Mouse (Mus musculus) heart, embryonic 16.5 days (tissue): ENCODE measurements around the gene Rab7. TPM values are rescaled to one million over a fixed set of nuclear protein-coding genes. Genes with fewer than 3 reads are reported as not detected.
A peak's percentile ranks its signal among the peaks of the same experiment; 100 is the strongest.
"Not testable (repeated sequence)": the region's sequence is repeated elsewhere in the genome, so short reads cannot be mapped to it uniquely, and the experiment has no call there.

Experiments
- ATAC-seq: fragments of 200-750 bp; cut with Nextera tagmentation; replicated peaks from 2 replicates; pipeline ENCODE4 v1.8.0; 2017; ENCODE audit warnings: moderate number of reproducible peaks; ENCODE audit not compliant: insufficient read depth, low FRiP score; ENCODE audit errors: extremely low read depth
- H3K27ac ChIP-seq: fragments of 300-500 bp; sonication (generic); 2 replicates; pipeline ENCODE4 v1.5.1; 2014; ENCODE audit warnings: mild to moderate bottlenecking, low read length, control low read depth, moderate library complexity
- H3K27me3 ChIP-seq: fragments of 300-500 bp; sonication (generic); 2 replicates; pipeline ENCODE4 v1.6.1; 2014; ENCODE audit warnings: low read length, mixed read lengths; ENCODE audit not compliant: control insufficient read depth, insufficient read depth
- H3K36me3 ChIP-seq: fragments of 300-500 bp; sonication (generic); 2 replicates; pipeline ENCODE4 v1.6.1; 2014; ENCODE audit not compliant: control insufficient read depth, insufficient read depth
- H3K4me1 ChIP-seq: fragments of 300-500 bp; sonication (generic); 2 replicates; pipeline ENCODE4 v1.6.1; 2014; ENCODE audit warnings: low read length, mixed read lengths; ENCODE audit not compliant: control insufficient read depth, insufficient read depth
- H3K4me2 ChIP-seq: fragments of 300-500 bp; sonication (generic); 2 replicates; pipeline ENCODE4 v1.6.1; 2014; ENCODE audit warnings: low read depth, mild to moderate bottlenecking, control low read depth, low read length
- H3K4me3 ChIP-seq: fragments of 300-500 bp; sonication (generic); 2 replicates; pipeline ENCODE4 v1.5.1; 2014; ENCODE audit warnings: mild to moderate bottlenecking, control low read depth, low read length
- H3K9ac ChIP-seq: fragments of 300-500 bp; sonication (generic); 2 replicates; pipeline ENCODE4 v1.6.1; 2014; ENCODE audit warnings: low read length, control low read depth
- H3K9me3 ChIP-seq: fragments of 300-500 bp; sonication (generic); replicated peaks from 2 replicates; pipeline ENCODE4 v1.6.1; 2016; ENCODE audit warnings: low read length; ENCODE audit not compliant: control insufficient read depth
- WGBS: fragments of 180-500 bp; shearing (Covaris S2); extraction: QIAGEN DNeasy Blood & Tissue Kit; methylation state at CpG from one replicate; pipeline ENCODE4 v1.1.7; 2014; 5-methylcytosine and 5-hydroxymethylcytosine counted together
- microRNA-seq: library from miRNA; unstranded; fragments of <30 nt; microRNA quantifications from one replicate; pipeline ENCODE4, GENCODE M21; 2017
- polyA plus RNA-seq: library from polyadenylated mRNA; unstranded; fragments of >200 nt; fragmentation: Nextera tagmentation; extraction: Ambion mirVana; gene quantifications from 2 replicates; pipeline ENCODE4 v1.2.1, GENCODE M21; 2015

Gene Rab7
- polyA plus RNA-seq, 1 experiment from 2014 or later = 256 TPM

GRCm38 (mm10) chr6:87981030-87981485, 64.0 kb downstream of the Rab7 start:
- peak overlapping the region; percentile 60 for H3K27ac ChIP-seq
- peak overlapping the region; percentile 93 for H3K4me2 ChIP-seq
- peaks cover 4% of the 10 kb centered on the region; the same call in 1 of the 2 replicates for H3K36me3 ChIP-seq
- 1% methylated on average over 44 of the region's 56 CpGs for WGBS
- no peaks in the 10 kb centered on the region for H3K9me3 ChIP-seq
- peak; percentile 51 for ATAC-seq
- peak overlapping the region; percentile 70 for H3K4me3 ChIP-seq
- H3K4me1 ChIP-seq = peaks cover 12% of the 10 kb centered on the region
- 0 out of 2 replicates have a peak, but pooled peaks cover 2% of the 10 kb centered on the region for H3K27me3 ChIP-seq
- H3K9ac ChIP-seq = peak overlapping the region; percentile 86

GRCm38 (mm10) chr6:87980374-87981029, 64.6 kb downstream of the Rab7 start:
- peak overlapping the region; percentile 93 for H3K4me2 ChIP-seq
- H3K4me3 ChIP-seq = peak overlapping the region; percentile 70
- H3K4me1 ChIP-seq = peaks cover 12% of the 10 kb centered on the region
- peaks cover 4% of the 10 kb centered on the region; the same call in 1 of the 2 replicates for H3K36me3 ChIP-seq
- ATAC-seq = peak; percentile 70
- 0 out of 2 replicates have a peak, but pooled peaks cover 2% of the 10 kb centered on the region for H3K27me3 ChIP-seq
- H3K9me3 ChIP-seq = no peaks in the 10 kb centered on the region
- H3K27ac ChIP-seq = peak overlapping the region; percentile 60; the same call in 1 of the 2 replicates
- WGBS = under 1% methylated on average over 66 of the region's 66 CpGs
- peak overlapping the region; percentile 86 for H3K9ac ChIP-seq

GRCm38 (mm10) chr6:87979728-87980127, 65.3 kb downstream of the Rab7 start:
- no peak overlapping the region for H3K4me3 ChIP-seq

GRCm38 (mm10) chr6:87970041-87970440, 75.0 kb downstream of the Rab7 start:
- no peaks in the 10 kb centered on the region for H3K27me3 ChIP-seq
- H3K9me3 ChIP-seq = no peaks in the 10 kb centered on the region
- H3K4me1 ChIP-seq = no peaks in the 10 kb centered on the region
- WGBS = 16% methylated on average over 2 of the region's 2 CpGs
- no peak overlapping the region for H3K4me3 ChIP-seq
- ATAC-seq = no peak
- H3K9ac ChIP-seq = no peak overlapping the region
- H3K27ac ChIP-seq = no peak overlapping the region
- H3K36me3 ChIP-seq = no peaks in the 10 kb centered on the region
- H3K4me2 ChIP-seq = no peak overlapping the region

More at GRCm38 (mm10) chr6:87979728-87980127, 65.3 kb downstream of the Rab7 start:
- WGBS = 70% methylated on average over 3 of the region's 3 CpGs
- Histone ChIP-seq H3K9ac (no peak overlapping the region), H3K36me3 (peaks cover 4% of the 10 kb centered on the region; the same call in 1 of the 2 replicates), H3K27ac (no peak overlapping the region), H3K9me3 (no peaks in the 10 kb centered on the region), H3K4me1 (peaks cover 12% of the 10 kb centered on the region), H3K4me2 (peak overlapping the region; percentile 93), H3K27me3 (0 out of 2 replicates have a peak, but pooled peaks cover 2% of the 10 kb centered on the region)
- ATAC-seq = no peak

DNA sequence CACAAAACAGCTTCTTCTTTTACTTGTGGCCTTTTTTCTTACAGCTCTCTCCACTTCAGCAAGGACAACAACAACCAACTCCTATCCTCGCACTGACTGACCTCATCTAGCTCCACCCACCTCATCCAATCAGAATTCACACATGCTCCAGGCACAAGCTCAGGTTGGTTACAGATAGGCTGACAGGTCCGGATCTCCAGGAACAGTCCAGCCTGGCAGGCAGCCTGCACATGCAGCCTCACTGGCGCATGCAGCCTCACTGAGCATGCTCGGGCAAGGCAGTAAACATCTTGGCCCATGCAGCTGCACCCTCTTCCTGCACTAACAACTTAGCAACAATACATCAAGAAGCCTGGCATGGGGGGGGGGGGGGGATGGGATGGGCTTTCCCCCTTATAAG, 82.6 kb downstream of the Rab7 start:
- ATAC-seq, H3K9ac ChIP-seq, H3K9me3 ChIP-seq, H3K4me3 ChIP-seq, H3K4me1 ChIP-seq, H3K27ac ChIP-seq, H3K27me3 ChIP-seq, H3K4me2 ChIP-seq, H3K36me3 ChIP-seq: not testable (repeated sequence)
- WGBS = 62% methylated on average over 4 of the region's 4 CpGs

Small RNA genes within 50 kb of the gene (microRNA-seq; reads per million reads assigned to microRNA genes)
- 0.98 reads per million for gene Gm47286

Other genes with a start within 250 kb of the Rab7 start
- gene Rab43, start 233.1 kb downstream of the Rab7 start, polyA plus RNA-seq = 8.5 and 10.1 TPM in 2 replicates
- gene Gm45140, start 209.5 kb downstream of the Rab7 start, polyA plus RNA-seq = 2.4 and 2.6 TPM in 2 replicates
- 21.5 and 29.1 TPM in 2 replicates for gene Isy1, start 206.5 kb downstream of the Rab7 start, polyA plus RNA-seq
- 713 and 783 TPM in 2 replicates for gene Cnbp, start 194.2 kb downstream of the Rab7 start, polyA plus RNA-seq
- gene Copg1, start 157.5 kb downstream of the Rab7 start, polyA plus RNA-seq = 116 and 117 TPM in 2 replicates
- 27.0 and 27.3 TPM in 2 replicates for gene Hmces, start 131.3 kb downstream of the Rab7 start, polyA plus RNA-seq
- 4.2 and 5.2 TPM in 2 replicates for gene H1fx, start 63.6 kb downstream of the Rab7 start, polyA plus RNA-seq
- 182 and 197 TPM in 2 replicates for gene Rpn1, start 39.2 kb upstream of the Rab7 start, polyA plus RNA-seq
- gene Gata2, start 148.6 kb upstream of the Rab7 start, polyA plus RNA-seq = 14.9 and 15.5 TPM in 2 replicates
- gene Dnajb8, start 177.0 kb upstream of the Rab7 start, polyA plus RNA-seq = not detected in 2 replicates